ENCODE assay signal across 13 mouse cellular contexts in the genomic region with DNA sequence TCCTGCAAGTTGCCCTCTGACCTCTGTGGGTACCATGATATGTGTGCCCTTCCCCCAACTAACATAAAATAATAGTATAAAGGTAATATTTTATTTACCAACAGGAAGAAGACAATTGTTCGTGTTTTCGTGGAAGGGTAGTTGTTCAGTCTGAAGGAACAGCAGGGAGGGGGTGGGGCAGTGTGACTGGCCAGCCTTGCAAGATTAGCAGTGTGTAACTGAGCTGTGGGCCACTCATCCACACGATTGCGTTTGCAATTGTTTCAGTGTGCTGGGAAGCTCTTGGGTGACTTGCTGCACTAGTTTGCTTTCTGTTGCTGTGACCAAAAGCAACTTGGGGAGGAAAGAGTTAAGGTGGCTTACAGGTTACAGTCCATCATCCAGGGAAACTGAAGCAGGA.
"Had no signal": no experiment of that assay in that cellular context is flagged by ENCODE, and none has a peak within 500 bp of the region (broad histone marks: within the 10 kb centered on the region; RNA-seq: fewer than 3 reads in every experiment).

No protein-coding gene starts in this region.

- H3K4me1 ChIP-seq: liver, embryonic 15.5 days had no signal

- ATAC-seq: lung, postnatal 0 days; midbrain, embryonic 13.5 days had no signal

- H3K9ac ChIP-seq: liver, embryonic 15.5 days; midbrain, embryonic 13.5 days; stomach, embryonic 15.5 days had no signal

- H3K36me3 ChIP-seq: liver, embryonic 15.5 days; midbrain, embryonic 13.5 days; stomach, embryonic 15.5 days had no signal

- H3K4me3 ChIP-seq: left cerebral cortex, adult 2 months; limb, embryonic 10.5 days; liver, embryonic 15.5 days; midbrain, embryonic 13.5 days; stomach, embryonic 15.5 days had no signal

- H3K9me3 ChIP-seq: limb, embryonic 10.5 days; liver, embryonic 15.5 days; midbrain, embryonic 13.5 days; stomach, embryonic 15.5 days had no signal

- H3K27me3 ChIP-seq: liver, embryonic 15.5 days; midbrain, embryonic 13.5 days; stomach, embryonic 15.5 days had no signal

- DNase-seq: kidney, adult 8-10 months; lung, adult 2 months; lung, postnatal 36 days; right cerebral cortex, postnatal 14 days; thymus, adult 2 months; thymus, postnatal 25 days had no signal

- H3K27ac ChIP-seq: left cerebral cortex, adult 2 months; limb, embryonic 10.5 days; liver, embryonic 15.5 days; midbrain, embryonic 13.5 days; stomach, embryonic 15.5 days had no signal

- H3K4me2 ChIP-seq: liver, embryonic 11.5 days; liver, embryonic 15.5 days; midbrain, embryonic 13.5 days; stomach, embryonic 15.5 days had no signal
